Mouse (Mus musculus) gastrocnemius, postnatal 36 days (tissue): ENCODE measurements at regions not wholly inside any gene's neighbourhood (a gene's known extent, or its start where the extent isn't known, plus 50 kb on each side); places are given as distances from the start of the nearest gene placed in this dataset.

Experiments
- DNase-seq, 2 experiments: peaks; one replicate each; pipeline ENCODE4 v3.0.0; 2022
- intact Hi-C: fragments of 180-260 bp; cut with DNase I; formaldehyde crosslinking; loops from one replicate; pipeline ENCODE4 v1.15.1; 2025

- DNase-seq, result no peak
- intact Hi-C loops, result no loop called here
Observed at GRCm38 (mm10) chr13:101879561-101880081, 111.6 kb upstream of the Pik3r1 start.

DNA sequence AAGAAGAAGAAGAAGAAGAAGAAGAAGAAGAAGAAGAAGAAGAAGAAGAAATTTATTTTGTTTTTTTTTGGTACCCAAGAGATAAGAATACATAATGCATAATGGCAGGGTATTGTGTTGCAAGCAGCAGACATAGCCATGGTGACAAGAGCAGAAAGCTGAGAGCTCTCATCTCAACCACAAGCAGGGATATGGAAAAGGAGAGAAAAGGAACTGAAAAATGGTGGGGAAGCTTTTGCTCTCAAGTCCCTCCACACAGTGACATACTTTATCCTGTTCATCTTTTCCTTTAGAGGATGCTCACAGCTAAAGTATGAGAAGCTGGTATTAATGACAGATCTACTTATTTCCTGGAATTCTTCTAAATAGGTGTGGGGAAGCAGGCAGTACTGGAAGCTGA is 115.2 kb upstream of the Pik3r1 start:
- no peak for DNase-seq
- intact Hi-C loops, result no loop called here

- intact Hi-C loops, result no loop called here
- DNase-seq, result no peak
Observed at GRCm38 (mm10) chr13:101884752-101885151, 116.7 kb upstream of the Pik3r1 start.

- no peak for DNase-seq
- intact Hi-C loops, result no loop called here
Observed at GRCm38 (mm10) chr13:101891473-101891872, 123.5 kb upstream of the Pik3r1 start.

DNA sequence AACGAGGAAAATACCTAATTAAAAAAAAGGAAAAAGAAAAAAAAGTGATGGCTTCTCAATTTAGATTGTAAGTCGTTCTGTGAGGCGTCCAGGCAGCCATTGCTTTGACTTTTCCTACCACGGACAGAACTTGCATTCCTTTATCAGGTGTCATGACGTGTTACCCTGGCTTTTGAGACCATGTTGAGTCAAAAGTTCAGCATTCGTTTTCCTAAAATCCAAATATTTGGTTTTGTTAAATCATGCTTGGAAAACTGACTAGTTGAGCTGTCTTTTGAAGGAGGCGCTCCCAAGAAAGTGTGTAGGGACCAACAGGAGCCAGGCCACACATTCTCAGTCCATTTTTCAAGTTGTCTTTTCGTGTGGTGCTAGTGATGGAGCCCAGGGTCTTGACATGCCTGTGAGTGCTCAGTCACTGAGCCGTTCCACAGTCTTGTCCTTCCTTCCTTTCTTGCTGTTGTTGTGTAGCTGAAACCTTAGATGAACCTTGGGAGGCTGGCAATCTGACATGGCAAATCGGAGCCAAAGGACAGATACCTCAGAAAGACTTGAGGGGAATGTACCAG is 125.1 kb upstream of the Pik3r1 start:
- intact Hi-C loops, result no loop called here
- DNase-seq, result no peak

DNA sequence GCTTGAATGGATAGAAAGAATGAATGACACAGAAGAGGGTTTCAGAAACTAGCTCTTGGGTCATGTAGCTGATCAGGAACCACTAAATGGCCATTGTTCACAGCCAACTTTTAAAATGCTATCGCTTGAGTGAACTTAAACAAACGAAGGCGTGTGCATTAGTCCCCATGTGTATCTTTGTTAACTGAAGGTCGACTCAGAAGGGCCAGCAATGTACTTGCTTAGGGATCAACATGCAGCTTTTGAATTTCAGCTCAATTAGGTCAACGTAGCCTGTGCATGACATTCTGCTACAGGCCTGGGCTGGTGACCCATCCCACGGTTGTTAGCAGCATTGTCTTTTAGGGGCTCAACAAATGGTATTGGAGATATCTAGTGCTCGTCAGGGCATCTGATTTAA is 127.1 kb upstream of the Pik3r1 start:
- intact Hi-C loops, result no loop called here
- DNase-seq, result no peak

GRCm38 (mm10) chr13:101895686-101896085 is 127.7 kb upstream of the Pik3r1 start:
- intact Hi-C loops, result no loop called here
- no peak for DNase-seq

DNA sequence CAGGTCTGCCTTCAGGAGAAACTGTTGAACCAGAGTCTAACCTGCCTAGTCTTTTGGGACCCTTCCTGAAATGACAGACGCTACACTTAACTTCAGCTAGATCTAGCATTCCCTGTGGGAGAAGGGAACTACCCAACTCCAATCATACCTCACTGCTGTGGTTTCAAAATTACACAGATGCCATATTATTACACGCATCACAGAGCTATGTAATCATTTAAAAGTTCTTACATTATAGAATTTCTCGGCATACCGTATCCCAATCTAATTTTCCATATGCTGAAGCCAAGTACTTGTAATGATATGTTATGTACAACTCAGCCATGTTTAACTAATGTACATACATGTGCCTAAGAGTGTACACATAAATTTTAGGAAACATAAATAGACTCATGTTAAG is 128.9 kb upstream of the Pik3r1 start:
- intact Hi-C loops, result no loop called here
- no peak for DNase-seq

- intact Hi-C loops, result no loop called here
- no peak for DNase-seq
Observed at GRCm38 (mm10) chr13:101902213-101902612, 134.2 kb upstream of the Pik3r1 start.

DNA sequence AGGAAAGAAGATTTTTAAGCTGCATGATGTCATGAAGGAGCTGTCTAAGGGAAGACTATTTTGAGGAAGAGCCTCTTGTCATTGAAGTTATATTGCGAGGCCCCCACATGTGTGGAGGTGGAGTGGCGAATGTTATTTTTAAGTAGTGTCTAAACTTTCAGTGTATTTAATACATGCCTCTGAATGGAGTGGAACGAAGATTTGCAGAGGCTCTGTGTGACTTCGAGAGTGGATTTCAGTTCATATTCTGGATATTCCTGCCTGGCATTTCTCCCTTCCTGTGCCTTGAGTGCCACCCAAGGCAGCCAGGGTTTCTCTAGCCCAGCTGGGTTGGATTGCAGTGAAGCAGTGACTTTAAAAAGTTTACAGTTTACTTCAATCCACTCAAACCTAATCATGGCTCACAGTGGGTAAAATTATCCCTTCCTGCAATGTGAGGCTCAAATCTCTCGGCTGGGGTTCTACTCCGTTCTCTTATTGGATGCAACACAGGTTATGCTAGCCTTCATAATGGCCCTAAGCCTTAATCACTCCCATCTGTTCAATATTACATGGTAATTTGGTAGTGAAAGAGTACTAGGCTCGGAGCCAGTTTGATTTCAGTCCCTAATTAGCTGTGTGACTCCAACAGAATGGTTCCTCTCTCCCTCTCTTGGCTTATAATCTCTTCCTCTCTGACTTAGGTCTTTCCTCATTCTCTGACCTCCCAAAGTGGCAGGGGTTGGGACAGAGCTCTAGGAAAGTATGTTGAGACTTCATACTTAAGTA is 138.1 kb upstream of the Pik3r1 start:
- intact Hi-C loops, result no loop called here
- no peak for DNase-seq

DNA sequence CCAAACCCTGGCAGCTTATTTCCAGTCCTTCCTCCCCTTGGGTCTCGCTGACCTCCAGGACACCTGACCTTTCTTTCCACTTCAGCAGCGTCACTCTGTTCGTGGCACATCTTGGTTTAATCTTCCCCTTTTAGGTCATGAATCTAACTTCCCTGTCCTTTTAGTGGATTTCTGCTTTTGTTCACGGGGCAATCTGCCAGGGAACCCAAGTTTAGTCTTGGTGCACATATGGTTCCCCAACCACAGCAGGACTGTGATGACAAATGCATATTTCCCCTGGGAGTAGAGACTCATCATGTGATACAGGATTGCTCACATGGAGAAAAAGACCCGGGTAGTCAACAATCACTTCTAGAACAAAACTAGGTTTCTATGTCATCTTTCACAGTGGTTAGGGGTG is 141.0 kb upstream of the Pik3r1 start:
- intact Hi-C loops, result no loop called here
- peak in 1 of 2 experiments; percentile 23 for DNase-seq

DNA sequence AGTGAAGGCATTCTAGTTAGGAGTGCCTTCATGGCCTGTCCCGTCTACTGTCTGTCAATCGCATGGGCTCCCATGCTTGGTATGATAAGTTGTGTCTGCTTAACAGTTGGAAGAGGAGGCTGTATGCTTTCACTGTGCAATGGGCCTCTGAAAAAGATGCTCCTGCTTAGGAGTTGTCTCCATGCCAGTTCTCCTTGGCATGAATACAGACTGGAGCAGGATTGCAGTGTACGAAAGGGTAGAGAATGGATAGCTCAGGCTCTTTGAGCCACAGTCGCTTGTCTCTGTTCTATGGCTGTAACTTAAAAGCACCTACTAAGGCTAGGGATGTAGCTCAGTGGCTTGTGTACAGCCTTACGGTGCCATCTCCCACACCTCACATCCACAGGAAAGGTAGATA is 142.7 kb upstream of the Pik3r1 start:
- no peak for DNase-seq
- intact Hi-C loops, result no loop called here

GRCm38 (mm10) chr13:101914132-101914531 is 146.1 kb upstream of the Pik3r1 start:
- DNase-seq, result no peak
- intact Hi-C loops, result no loop called here

DNA sequence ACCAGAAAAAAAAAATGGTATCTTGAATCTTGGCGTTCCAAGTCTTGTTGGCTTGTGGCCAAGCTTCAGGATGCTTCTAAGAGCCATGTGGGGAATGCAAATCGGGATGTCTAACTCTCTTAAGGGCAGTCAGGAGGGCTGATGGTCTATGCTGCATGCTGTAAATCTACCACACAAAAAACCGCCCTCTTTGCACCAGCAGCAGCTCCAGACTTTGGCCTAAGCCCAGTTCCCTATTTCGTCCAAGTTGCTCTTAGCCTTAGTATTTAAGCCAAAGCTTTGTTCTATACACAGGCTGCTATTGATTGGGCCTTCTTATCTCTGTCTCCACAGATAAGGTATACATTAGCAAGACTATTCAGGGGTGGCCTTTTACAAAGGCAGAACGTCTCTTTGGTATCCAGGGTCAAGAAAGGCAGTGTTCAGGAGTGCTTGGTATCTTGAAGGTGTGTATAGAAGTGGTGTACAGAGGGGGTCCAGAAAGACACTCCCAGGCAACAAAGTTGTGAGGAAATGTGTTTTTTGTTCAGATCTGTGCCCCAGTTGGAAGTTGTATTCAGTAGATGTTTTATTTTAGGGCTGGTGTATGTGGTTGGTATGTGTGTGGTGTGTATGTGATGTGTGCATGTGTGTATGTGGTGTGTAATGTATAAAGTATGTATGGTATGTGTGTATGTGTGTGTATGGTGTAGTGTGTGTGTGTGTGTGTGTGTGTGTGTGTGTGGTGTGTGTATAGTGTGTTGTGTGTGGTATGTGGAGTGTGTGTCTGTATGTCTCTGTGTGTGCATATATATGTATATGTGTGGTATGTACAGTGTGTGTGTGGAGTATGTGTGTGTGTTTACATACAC is 146.9 kb upstream of the Pik3r1 start:
- DNase-seq, result peak in 1 of 2 experiments; percentile 16
- intact Hi-C loops, result no loop called here

DNA sequence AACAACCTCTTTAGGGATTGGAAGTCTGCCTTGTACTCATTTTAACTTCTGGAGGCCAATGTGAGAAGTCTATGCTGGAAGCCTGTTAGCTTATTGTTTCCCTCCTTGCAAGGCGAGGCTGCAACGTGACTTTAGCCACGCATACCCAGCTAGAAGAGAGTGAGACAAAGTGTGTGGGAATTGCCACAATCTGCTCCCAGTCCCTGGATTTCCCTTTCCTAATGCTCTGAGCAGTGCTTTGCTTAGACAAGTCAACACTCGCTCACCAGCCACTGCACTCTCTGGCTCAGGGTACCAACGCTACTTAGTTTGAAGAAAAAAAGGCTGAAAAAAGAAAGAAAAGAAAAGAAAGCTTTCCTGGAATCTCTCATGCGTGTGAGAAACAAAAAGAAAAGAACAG is 147.5 kb upstream of the Pik3r1 start:
- no peak for DNase-seq
- intact Hi-C loops, result no loop called here

GRCm38 (mm10) chr13:101915948-101916594 is 148.1 kb upstream of the Pik3r1 start:
- DNase-seq, result no peak
- intact Hi-C loops, result no loop called here

GRCm38 (mm10) chr13:101916876-101917275 is 148.9 kb upstream of the Pik3r1 start:
- intact Hi-C loops, result no loop called here
- no peak for DNase-seq

DNA sequence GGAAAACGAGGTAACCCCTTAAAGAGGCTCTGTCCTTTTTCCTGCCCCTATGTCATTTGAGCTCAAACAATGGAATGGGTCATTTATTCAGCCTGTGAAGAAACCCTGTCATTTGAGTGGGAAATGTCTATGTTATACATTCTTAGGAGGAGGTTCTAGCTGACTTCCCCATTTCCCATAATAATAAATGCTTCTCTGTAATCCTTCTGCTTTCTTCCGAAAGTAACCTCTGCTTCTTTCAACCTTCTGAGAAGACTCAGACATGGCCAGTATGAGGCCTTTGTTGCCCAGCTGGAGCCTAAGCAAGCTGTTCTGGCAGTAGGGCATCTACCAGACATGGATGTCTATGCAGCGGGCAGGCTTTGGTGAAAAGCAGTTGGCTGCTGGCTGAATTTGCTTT is 150.2 kb upstream of the Pik3r1 start:
- intact Hi-C loops, result no loop called here
- DNase-seq, result no peak

DNA sequence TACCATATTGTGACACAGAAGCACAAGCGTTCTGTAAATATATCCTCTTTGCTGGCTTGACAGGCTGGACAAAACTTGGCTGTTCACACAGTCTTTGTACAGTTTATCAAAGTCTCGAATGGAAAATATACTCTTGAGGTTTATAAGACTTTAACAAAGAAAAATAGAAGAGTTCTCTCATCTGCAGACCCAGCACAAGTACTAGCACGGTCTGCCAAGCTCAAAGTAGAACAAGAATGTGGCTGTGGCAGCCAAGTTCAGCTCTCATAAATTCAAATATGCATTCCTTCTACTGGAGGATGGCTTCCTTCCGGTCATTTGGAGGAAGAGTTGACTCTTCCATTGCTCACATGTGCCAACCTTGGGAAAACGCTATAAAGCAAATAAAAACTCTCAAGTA is 151.2 kb upstream of the Pik3r1 start:
- intact Hi-C loops, result no loop called here
- peak in 1 of 2 experiments; percentile 29 for DNase-seq

DNA sequence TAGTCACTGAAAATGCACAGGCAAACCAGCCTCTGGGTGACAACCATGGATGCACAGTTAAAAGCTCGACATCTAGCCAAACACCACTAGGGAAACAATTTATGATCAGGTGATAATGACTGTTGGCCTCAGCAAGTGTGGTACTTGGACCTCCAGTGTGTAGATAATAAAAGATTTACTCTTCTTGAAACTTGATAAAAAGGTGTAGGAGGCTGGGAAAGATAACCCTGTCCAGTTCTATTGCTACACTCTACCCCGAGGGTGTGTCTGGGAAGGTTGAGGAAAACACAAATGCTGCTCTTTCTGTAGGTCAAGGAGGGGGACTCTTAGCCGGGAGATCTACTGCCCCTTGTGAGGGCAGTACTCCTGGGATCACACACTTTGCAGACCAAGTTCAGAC is 152.4 kb upstream of the Pik3r1 start:
- intact Hi-C loops, result no loop called here
- no peak for DNase-seq

DNA sequence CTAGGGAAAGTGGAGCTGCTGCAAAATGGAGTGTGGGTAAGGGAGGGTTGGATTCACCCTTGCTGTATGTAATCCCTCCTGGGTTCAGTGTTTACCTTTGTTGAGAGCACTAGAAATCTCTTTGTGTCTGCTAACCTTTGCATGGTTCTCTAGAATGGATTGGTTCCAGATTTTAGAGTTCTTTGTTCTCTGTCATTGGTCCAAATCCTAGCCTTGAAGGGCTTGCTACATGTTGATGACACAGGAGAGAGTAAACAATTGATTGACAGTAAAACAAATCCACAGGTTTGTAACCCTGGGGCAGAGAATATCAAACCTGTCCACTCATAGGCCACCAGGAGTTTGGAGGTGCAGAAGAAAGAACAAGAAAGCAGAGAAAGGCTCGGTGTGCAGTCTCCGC is 156.6 kb upstream of the Pik3r1 start:
- intact Hi-C loops, result no loop called here
- no peak for DNase-seq
